Mouse (Mus musculus) neutrophil, adult 65 days (primary cell): ENCODE results near the gene Rad9a. TPM values are rescaled to one million over a fixed set of nuclear protein-coding genes. Genes with fewer than 3 reads are reported as not detected.

Experiments
- total RNA-seq: library from RNA; stranded (reverse); gene quantifications from 2 replicates; pipeline ENCODE4 v1.2.4, GENCODE M21; 2023

Rad9a gene
- total RNA-seq: 21.5 and 29.4 TPM in 2 replicates

DNA sequence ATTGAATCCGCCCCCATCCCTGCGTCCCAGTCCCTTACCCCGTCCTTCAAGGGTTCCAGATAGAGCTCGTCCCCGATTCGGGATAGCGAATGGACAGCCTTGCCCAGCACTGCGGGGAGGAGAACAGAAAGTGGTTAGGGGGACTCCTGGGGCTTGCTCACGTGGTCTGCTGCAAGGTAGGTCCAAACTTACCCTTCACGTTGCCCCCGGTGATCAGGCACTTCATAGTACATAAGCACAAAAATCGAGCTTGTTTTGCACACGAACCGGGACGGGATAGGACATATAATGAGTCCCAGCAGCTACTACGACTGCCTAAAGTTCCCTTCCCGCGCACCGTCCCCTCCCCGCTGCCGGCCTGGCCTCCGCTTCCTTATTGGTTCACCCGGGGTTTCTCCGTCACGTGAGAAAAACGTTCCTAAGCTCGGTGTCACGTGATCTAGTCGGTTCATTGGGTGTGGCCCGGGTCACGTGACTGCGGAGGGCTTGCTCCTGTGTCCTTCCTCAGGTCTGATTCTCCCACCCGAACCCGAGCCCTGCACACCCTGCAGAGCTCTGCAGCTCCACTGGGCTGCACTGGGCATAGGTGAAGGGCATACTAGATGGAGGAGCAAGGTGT, at the start of gene Rad9a:
Gene Rad9a (minus strand): TSS at position 372 of the 619 bp plus-strand sequence.

DNA sequence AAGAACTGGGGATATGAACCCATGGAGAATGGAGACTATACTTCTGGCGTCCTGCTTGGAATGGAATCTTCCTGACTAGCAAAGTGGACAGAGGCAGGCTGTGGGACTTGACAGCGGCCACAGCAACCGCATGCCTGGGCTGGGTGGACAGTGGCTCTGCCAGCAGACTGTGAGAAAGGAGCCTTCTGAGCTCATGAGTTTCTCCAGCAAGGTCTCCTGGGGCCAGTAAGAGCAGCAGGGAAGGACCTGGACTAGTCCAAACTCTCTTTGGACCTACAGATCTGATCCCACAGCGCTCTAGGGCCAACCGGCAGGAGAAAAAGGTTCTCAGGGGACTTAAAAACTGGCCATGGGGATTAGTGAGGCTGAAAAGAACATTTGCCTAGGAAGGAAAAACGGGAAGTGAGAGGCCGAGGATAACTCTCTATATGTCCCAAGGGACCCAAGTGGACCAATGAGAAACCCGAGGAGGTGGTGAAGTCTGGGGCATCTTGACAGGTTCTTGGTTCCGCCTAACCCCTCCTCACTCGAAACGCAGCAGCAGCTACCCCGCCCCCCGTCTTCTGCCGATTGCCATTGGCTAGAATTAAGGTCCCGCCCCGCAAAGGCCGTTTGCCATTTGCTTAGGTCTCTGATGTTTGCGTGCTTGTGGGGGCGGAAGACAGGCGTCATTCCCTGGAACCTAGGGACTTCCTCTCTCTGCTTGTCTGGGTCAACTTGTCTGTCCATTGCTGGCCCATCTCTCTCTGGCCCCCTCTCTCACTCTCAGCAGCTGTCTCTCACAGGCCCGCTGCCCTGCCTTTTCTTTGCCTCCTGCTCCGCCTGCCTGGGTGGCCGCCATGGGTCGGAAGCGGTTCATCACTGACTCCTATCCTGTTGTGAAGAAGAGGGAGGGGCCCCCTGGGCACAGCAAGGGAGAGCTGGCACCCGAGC, 30.1 kb upstream of the Rad9a start, which contains the start of gene Pold4:
Gene Pold4 (plus strand): TSS at position 647 of the 933 bp plus-strand sequence.

DNA sequence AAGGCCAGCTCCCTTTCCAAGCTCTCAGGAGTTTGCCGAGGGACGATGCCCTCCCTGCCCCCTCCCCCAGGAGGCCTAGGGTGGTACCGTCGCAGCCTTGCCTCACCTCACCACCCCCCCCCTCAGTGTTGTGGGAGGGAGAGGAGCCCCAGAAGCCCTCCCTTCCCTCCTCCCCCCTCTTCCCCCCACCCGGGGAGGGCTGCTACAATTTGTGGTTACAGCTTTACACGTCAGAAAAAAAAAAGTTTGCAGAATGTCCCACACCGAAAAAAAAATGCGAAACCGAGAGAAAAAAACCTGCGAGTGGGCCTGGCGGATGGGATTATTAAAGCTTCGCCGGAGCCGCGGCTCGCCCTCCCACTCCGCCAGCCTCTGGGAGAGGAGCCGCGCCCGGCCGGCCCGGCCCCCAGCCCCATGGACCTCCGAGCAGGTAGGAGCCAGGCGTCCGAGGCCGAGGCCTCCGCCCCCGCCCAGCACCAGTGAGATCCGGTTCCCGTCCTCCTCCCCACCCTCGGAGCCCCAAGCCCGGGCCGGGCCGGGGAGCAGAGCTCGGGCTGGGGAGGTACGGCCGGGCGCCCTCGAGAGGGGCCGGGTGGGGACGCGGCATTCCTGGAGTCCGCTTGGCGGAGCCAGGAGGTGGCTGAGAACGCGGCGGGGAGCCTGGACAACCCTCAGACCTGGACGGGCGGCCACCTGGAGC, 12.8 kb upstream of the Rad9a start, which contains the start of the genes Clcf1 and AC109138.7:
Gene Clcf1 (plus strand): TSS at position 168 of the 700 bp plus-strand sequence.
Gene AC109138.7 (plus strand): TSS at position 287 of the 700 bp plus-strand sequence.

DNA sequence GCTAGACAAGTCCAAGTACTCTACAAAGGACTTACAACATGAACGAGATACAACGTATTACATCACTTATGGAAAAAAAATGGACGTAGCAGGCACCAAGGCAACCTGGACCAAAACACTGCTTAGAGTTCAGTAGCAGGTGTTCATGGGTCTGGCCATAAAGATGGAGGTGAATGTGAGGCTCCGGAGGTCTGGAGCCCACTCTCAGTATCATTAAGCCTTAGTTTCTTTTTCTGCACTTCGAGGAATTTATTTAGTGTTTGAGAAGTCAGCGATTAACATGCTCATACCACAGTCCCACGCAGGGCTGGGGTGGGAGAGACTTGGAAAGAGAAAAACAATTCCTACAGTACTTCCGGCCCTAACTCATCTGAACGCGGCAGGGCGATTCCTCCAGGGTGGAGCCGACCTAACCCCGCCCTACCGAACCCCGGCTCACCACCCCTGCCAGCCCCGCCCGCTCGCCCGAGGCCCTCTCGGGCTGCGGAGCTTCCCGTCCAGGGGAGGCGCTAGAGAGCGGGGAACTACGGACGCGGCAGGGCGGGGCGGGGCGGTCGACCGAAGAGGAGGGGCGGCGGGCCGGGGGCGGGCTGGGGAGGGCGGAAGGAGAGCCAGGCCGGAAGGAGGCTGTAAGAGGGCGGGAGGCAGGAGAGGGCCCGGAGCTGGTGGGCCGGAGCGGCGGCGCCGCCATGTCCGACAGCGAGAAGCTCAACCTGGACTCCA, 9.8 kb downstream of the Rad9a start, which contains the start of gene Ppp1ca:
Gene Ppp1ca (plus strand): TSS at position 538 of the 723 bp plus-strand sequence.

DNA sequence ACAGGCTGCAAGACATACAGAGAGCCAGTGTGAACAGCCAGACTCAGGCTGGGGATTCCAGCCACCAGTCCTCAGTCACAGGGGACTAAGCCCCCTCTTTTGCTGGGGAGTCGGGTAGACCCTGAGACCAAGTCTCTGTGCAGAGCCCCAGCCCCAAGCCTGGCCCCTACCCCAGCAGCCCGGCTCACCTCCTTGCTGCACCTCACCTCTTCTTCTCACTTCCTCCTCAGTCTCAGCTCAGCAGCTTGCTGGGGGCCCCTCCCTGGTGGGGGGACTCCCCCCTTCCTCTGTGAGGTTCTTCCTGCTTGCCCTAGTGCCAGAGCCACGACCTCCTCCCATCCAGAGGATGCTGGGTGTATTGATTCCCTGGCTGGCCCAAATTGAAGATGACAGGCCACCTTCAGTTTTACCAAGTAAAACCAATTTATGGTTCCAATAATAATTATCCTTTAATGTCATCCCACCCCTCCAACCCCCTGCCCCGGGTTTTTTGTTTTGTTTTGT, 10.6 kb downstream of the Rad9a start, which contains the start of gene Tbc1d10c:
Gene Tbc1d10c (minus strand): TSS at position 454 of the 504 bp plus-strand sequence.

DNA sequence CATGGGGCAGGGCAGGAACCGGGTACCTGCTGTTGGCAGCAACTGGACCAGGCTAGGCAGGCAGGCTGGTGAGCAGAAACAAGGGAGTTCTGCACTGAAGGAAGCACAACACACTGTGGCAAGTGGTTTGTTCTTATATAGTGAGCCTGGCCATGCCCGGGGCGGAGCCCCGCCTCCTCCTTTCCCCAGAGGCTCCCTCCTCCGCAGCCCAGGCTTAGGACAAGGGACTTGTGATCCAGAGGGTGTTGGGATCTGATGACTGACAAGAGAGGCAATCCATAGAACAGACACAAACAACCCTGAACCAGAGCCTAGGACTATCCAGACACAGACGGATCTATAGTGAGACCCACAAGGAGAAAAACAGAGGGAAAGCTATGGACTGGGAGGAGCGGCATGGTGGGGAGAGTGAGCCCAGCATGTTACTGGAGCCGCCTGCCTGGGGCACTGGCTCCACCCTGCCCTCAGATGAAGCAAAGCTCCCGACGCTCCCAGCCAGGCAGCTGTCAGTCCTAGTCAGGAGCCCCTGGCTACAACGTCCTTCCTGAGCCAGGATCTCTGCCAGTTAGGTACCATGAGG, 26.0 kb downstream of the Rad9a start, which contains the start of gene Carns1:
Gene Carns1 (minus strand): TSS at position 112 of the 580 bp plus-strand sequence.

DNA sequence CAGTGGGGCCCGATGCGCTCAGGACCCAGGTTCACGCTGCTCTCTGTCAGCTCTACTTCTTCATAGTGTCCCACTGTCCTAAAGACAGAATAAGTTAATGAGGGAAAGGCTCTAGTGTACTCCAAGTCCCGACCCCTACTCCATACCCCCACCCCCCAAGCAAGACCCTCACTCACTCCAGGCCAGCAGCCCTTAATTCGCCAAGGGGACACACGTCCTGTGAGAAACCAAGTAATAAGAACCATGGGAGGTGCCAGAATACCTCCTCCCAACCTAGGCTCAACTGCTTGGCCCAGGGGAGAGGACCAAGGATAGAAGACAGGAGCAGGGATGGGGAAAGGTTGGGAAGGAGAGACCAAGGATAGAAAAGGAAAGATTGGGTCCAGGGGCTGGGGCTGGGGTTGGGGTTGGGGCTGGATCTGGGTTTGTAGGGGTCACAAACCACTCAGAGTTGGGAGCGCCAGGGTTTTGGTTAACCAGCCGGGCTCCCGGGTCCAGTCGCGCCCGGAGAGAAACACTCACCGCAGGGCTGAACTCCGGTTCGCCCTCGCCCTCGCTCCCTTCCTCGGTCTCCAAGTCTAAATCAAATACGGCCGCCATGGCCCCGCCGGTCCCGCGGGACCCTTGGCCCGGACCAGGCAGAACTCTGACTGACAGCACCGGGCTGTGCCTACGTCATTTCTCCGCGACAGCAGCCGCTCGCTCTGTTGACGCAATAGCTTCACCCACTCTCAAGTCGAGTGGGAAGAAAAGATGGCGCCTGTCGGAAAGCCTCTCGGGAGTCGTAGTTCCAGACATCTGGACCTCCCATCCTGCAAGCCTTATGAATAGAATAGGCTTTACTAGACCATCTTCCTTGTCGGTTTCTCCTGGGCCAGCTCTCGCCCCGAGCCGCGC, 38.6 kb downstream of the Rad9a start, which contains the start of gene Rps6kb2:
Gene Rps6kb2 (minus strand): TSS at position 709 of the 897 bp plus-strand sequence.

DNA sequence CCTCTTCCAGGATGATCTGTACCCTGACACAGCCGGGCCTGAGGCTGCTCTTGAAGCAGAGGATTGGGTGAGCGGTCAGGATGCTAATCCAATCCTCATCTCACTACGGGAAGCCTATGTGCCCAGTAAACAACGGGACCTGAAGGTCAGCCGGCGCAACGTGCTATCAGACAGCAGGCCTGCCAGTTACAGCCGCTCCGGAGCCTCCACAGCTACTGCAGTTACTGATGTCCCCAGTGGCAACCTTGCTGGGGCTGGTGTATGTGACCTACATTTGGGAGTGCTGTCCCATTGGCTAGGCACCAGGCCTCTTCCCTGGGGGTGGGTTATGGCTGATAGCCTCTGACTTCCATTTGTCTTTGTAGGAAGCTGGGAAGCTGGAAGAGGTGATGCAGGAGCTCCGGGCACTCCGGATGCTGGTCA, 48.2 kb downstream of the Rad9a start, which contains the start of gene Ptprcap:
Gene Ptprcap (plus strand): TSS at position 373 of the 423 bp plus-strand sequence.

DNA sequence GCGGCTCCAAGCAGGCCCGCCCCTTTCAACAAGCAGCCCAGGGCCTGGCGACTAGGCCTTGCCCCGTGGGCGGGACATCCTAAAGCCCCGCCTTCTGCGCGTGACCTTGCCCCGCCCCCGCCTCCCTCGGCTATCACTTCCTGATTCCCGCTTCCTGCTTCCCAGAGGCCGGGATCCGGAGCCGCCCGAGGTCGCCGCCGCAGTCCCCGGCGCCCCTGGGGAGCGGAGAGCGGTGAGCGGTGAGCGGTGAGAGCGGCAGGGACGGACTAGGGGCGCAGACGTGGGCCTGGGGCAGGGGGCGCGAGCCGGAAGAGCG, 53.0 kb downstream of the Rad9a start, which contains the start of gene Coro1b:
Gene Coro1b (plus strand): TSS at position 129 of the 316 bp plus-strand sequence.

Other genes starting within 250 kb of the Rad9a start
- gene Aldh3b3, start 243.0 kb downstream of the Rad9a start, total RNA-seq: 12.3 and 13.0 TPM in 2 replicates
- gene Aldh3b2, start 229.3 kb downstream of the Rad9a start, total RNA-seq: 14.1 and 14.2 TPM in 2 replicates
- 0.41 and 0.82 TPM in 2 replicates for gene Acy3, start 215.1 kb downstream of the Rad9a start, total RNA-seq
- gene Tbx10, start 208.9 kb downstream of the Rad9a start, total RNA-seq: not detected in 2 replicates
- gene Nudt8, start 201.1 kb downstream of the Rad9a start, total RNA-seq: 4.5 and 5.4 TPM in 2 replicates
- gene Gm49405, start 201.0 kb downstream of the Rad9a start, total RNA-seq: 0.59 and 0.79 TPM in 2 replicates
- 0.88 and 1.4 TPM in 2 replicates for gene Doc2g, start 198.3 kb downstream of the Rad9a start, total RNA-seq
- gene Ndufv1, start 188.9 kb downstream of the Rad9a start, total RNA-seq: 40.2 and 72.5 TPM in 2 replicates
- 38.4 and 47.3 TPM in 2 replicates for gene Gstp1, start 163.7 kb downstream of the Rad9a start, total RNA-seq
- 12.5 and 18.8 TPM in 2 replicates for gene Gstp2, start 155.6 kb downstream of the Rad9a start, total RNA-seq
- 4.0 and 6.2 TPM in 2 replicates for gene Gstp3, start 142.1 kb downstream of the Rad9a start, total RNA-seq
- not detected in 2 replicates for gene Cabp2, start 120.1 kb downstream of the Rad9a start, total RNA-seq
- gene Cdk2ap2, start 104.5 kb downstream of the Rad9a start, total RNA-seq: 295 and 307 TPM in 2 replicates
- 207 and 345 TPM in 2 replicates for gene Pitpnm1, start 101.7 kb downstream of the Rad9a start, total RNA-seq
- gene Aip, start 75.8 kb downstream of the Rad9a start, total RNA-seq: 85.4 and 90.4 TPM in 2 replicates
- gene Gpr152, start 61.9 kb downstream of the Rad9a start, total RNA-seq: 0.09 and 0.13 TPM in 2 replicates
- gene Cabp4, start 57.6 kb downstream of the Rad9a start, total RNA-seq: 0.27 TPM in 1 of 2 replicates, not detected in the other
- 170 and 186 TPM in 2 replicates for gene Coro1b, start 53.0 kb downstream of the Rad9a start, total RNA-seq
- gene Ptprcap, start 48.1 kb downstream of the Rad9a start, total RNA-seq: 6.2 and 13.3 TPM in 2 replicates
- 34.6 and 55.9 TPM in 2 replicates for gene Rps6kb2, start 38.3 kb downstream of the Rad9a start, total RNA-seq
- gene Carns1, start 26.2 kb downstream of the Rad9a start, total RNA-seq: 38.1 and 50.5 TPM in 2 replicates
- 151 and 157 TPM in 2 replicates for gene Tbc1d10c, start 10.4 kb downstream of the Rad9a start, total RNA-seq
- 354 and 408 TPM in 2 replicates for gene Ppp1ca, start 9.6 kb downstream of the Rad9a start, total RNA-seq
- gene Clcf1, start 12.6 kb upstream of the Rad9a start, total RNA-seq: 3.7 and 5.2 TPM in 2 replicates
- not detected in 2 replicates for gene AC109138.7, start 12.7 kb upstream of the Rad9a start, total RNA-seq
- 48.2 and 61.9 TPM in 2 replicates for gene Pold4, start 30.2 kb upstream of the Rad9a start, total RNA-seq
- 27.9 and 44.6 TPM in 2 replicates for gene Ssh3, start 67.5 kb upstream of the Rad9a start, total RNA-seq
- gene Ankrd13d, start 81.5 kb upstream of the Rad9a start, total RNA-seq: 43.5 and 55.6 TPM in 2 replicates
- 421 and 572 TPM in 2 replicates for gene Grk2, start 104.6 kb upstream of the Rad9a start, total RNA-seq
- gene Kdm2a, start 196.6 kb upstream of the Rad9a start, total RNA-seq: 112 and 155 TPM in 2 replicates
- gene Rhod, start 237.8 kb upstream of the Rad9a start, total RNA-seq: not detected in 2 replicates